In the genomic region with DNA sequence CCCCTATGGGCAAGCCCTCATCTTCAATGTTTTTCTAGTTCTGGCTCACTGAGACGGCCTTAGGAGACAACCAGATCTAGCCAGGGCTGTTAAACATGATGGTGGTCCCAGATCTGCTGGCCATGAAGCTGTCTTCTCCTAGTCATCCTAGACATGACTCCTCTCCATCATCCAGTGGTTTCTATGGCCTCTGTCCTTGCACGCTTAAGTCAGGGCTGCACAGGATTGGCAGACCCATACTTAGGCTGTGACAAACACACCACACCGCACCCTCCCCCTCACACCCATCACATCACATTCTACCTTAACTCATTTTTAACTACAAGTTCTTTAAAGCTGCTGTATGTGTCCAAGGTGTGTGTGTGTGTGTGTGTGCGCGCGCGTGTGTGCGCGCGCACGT, we compare ENCODE assay signal across 13 mouse cellular contexts. TPM values are rescaled to one million over a fixed set of nuclear protein-coding genes. Genes with fewer than 3 reads are reported as not detected.
DNase-seq lines count a peak whose midpoint lies in the region; ATAC-seq and TF ChIP-seq lines count a peak whose summit lies in the region.
"Had no signal": no experiment of that assay in that cellular context is flagged by ENCODE, and none has a peak within 500 bp of the region (broad histone marks: within the 10 kb centered on the region; RNA-seq: fewer than 3 reads in every experiment).

No protein-coding gene starts in this region.

- H3K9ac ChIP-seq in heart, embryonic 15.5 days = no peak overlapping the region
- H3K9ac ChIP-seq in heart, embryonic 11.5 days (ENCODE audit: low read depth, low read length) = no peak overlapping the region
- H3K9ac ChIP-seq in liver, postnatal 0 days (replicated peaks) = no peak overlapping the region
- no peak overlapping the region for H3K9ac ChIP-seq in liver, embryonic 11.5 days (ENCODE audit: low read depth, low read length)
- H3K9ac ChIP-seq in midbrain, embryonic 12.5 days (replicated peaks) = no peak overlapping the region
- H3K9ac ChIP-seq: embryonic facial prominence, embryonic 13.5 days; liver, embryonic 15.5 days had no signal

- no peak for TF ChIP-seq EP300 in liver, postnatal 0 days (IDR thresholded peaks at IDR 0.05; ENCODE audit: low read depth)

- no peak for TF ChIP-seq CTCF in liver, postnatal 0 days (IDR thresholded peaks at IDR 0.05; ENCODE audit: low read depth)

- no peak overlapping the region; the same call in 1 of the 2 replicates for H3K4me2 ChIP-seq in heart, embryonic 15.5 days
- H3K4me2 ChIP-seq in heart, embryonic 11.5 days = no peak overlapping the region
- H3K4me2 ChIP-seq in liver, postnatal 0 days (ENCODE audit: low read depth, low read length) = peak overlapping the region; percentile 70
- no peak overlapping the region for H3K4me2 ChIP-seq in liver, embryonic 11.5 days
- peak overlapping the region; percentile 80 for H3K4me2 ChIP-seq in midbrain, embryonic 12.5 days (replicated peaks)

- no peak for ATAC-seq in heart, embryonic 15.5 days (replicated peaks; ENCODE audit: insufficient number of reproducible peaks, insufficient read depth, low FRiP score, low read depth)
- ATAC-seq in heart, embryonic 11.5 days (replicated peaks; ENCODE audit: insufficient number of reproducible peaks, low FRiP score, low TSS enrichment) = no peak
- ATAC-seq in liver, postnatal 0 days = no peak
- no peak for ATAC-seq in liver, embryonic 11.5 days (replicated peaks; ENCODE audit: low FRiP score)
- no peak for ATAC-seq in midbrain, embryonic 12.5 days (ENCODE audit: low FRiP score, low read depth)
- ATAC-seq: intestine, embryonic 16.5 days had no signal

- 90% methylated on average over 11 of the region's 11 CpGs for WGBS in heart, embryonic 15.5 days
- WGBS in heart, embryonic 11.5 days (ENCODE audit: insufficient replicate concordance) = 85% methylated on average over 11 of the region's 11 CpGs
- WGBS in liver, postnatal 0 days (ENCODE audit: insufficient replicate concordance) = 88% methylated on average over 11 of the region's 11 CpGs
- WGBS in liver, embryonic 11.5 days = 87% methylated on average over 11 of the region's 11 CpGs
- 89% methylated on average over 11 of the region's 11 CpGs for WGBS in embryonic facial prominence, embryonic 10.5 days
- 93% methylated on average over 11 of the region's 11 CpGs for WGBS in midbrain, embryonic 12.5 days

- H3K4me3 ChIP-seq in heart, embryonic 15.5 days = 0 out of 2 replicates have a peak overlapping the region, but pooled peaks have one; percentile 69
- no peak overlapping the region for H3K4me3 ChIP-seq in heart, embryonic 11.5 days (ENCODE audit: low read depth, low read length)
- peak overlapping the region; percentile 66 for H3K4me3 ChIP-seq in liver, postnatal 0 days (ENCODE audit: low read depth, low read length)
- H3K4me3 ChIP-seq in liver, embryonic 11.5 days (ENCODE audit: low read depth, low read length) = no peak overlapping the region
- H3K4me3 ChIP-seq in embryonic facial prominence, embryonic 10.5 days = peak overlapping the region; percentile 89
- H3K4me3 ChIP-seq in midbrain, embryonic 12.5 days = peak overlapping the region; percentile 80; the same call in 1 of the 2 replicates
- H3K4me3 ChIP-seq: liver, embryonic 15.5 days had no signal

- peaks cover 6% of the 10 kb centered on the region; the same call in 1 of the 2 replicates for H3K36me3 ChIP-seq in heart, embryonic 15.5 days
- H3K36me3 ChIP-seq in heart, embryonic 11.5 days (ENCODE audit: control insufficient read depth, insufficient read depth, low read length) = no peaks in the 10 kb centered on the region
- H3K36me3 ChIP-seq in liver, postnatal 0 days (replicated peaks; ENCODE audit: insufficient read depth, low read length) = peaks cover 13% of the 10 kb centered on the region
- no peaks in the 10 kb centered on the region for H3K36me3 ChIP-seq in liver, embryonic 11.5 days (ENCODE audit: control insufficient read depth, insufficient read depth, low read length)
- H3K36me3 ChIP-seq in embryonic facial prominence, embryonic 10.5 days (replicated peaks) = peaks cover 48% of the 10 kb centered on the region
- H3K36me3 ChIP-seq in midbrain, embryonic 12.5 days = peaks cover 23% of the 10 kb centered on the region; the same call in 1 of the 2 replicates
- H3K36me3 ChIP-seq: embryonic facial prominence, embryonic 13.5 days; liver, embryonic 15.5 days had no signal

- peaks cover 32% of the 10 kb centered on the region for H3K4me1 ChIP-seq in heart, embryonic 15.5 days (replicated peaks)
- peaks cover 17% of the 10 kb centered on the region; the same call in 1 of the 2 replicates for H3K4me1 ChIP-seq in heart, embryonic 11.5 days (ENCODE audit: control insufficient read depth, insufficient read depth, low read length)
- H3K4me1 ChIP-seq in liver, postnatal 0 days (ENCODE audit: insufficient read depth) = peaks cover 7% of the 10 kb centered on the region
- peaks cover 14% of the 10 kb centered on the region for H3K4me1 ChIP-seq in liver, embryonic 11.5 days (replicated peaks; ENCODE audit: control insufficient read depth, insufficient read depth, low read length)
- peaks cover 79% of the 10 kb centered on the region for H3K4me1 ChIP-seq in embryonic facial prominence, embryonic 10.5 days
- peaks cover 47% of the 10 kb centered on the region for H3K4me1 ChIP-seq in midbrain, embryonic 12.5 days

- no peak for DNase-seq in liver, postnatal 0 days
- no peak for DNase-seq in liver, embryonic 11.5 days (ENCODE audit: low spot score)
- DNase-seq in embryonic facial prominence, embryonic 10.5 days (ENCODE audit: low spot score) = no peak
- DNase-seq in adrenal gland, postnatal 25 days = no peak
- DNase-seq in embryo, embryonic 10 days (ENCODE audit: low spot score) = no peak
- DNase-seq: cerebellum, postnatal 14 days; kidney, postnatal 4 days had no signal

- no peaks in the 10 kb centered on the region for H3K9me3 ChIP-seq in heart, embryonic 15.5 days (replicated peaks)
- no peaks in the 10 kb centered on the region for H3K9me3 ChIP-seq in heart, embryonic 11.5 days (replicated peaks; ENCODE audit: control insufficient read depth, low read length)
- H3K9me3 ChIP-seq in liver, postnatal 0 days (ENCODE audit: low read length) = no peaks in the 10 kb centered on the region
- no peaks in the 10 kb centered on the region for H3K9me3 ChIP-seq in liver, embryonic 11.5 days (ENCODE audit: control insufficient read depth, low read length)
- H3K9me3 ChIP-seq in embryonic facial prominence, embryonic 10.5 days = no peaks in the 10 kb centered on the region
- H3K9me3 ChIP-seq in midbrain, embryonic 12.5 days = no peaks in the 10 kb centered on the region
- H3K9me3 ChIP-seq: embryonic facial prominence, embryonic 13.5 days; liver, embryonic 15.5 days had no signal

- H3K27ac ChIP-seq in heart, embryonic 15.5 days = no peak overlapping the region
- no peak overlapping the region for H3K27ac ChIP-seq in heart, embryonic 11.5 days (ENCODE audit: low read depth, low read length)
- no peak overlapping the region for H3K27ac ChIP-seq in liver, postnatal 0 days (ENCODE audit: low read depth)
- no peak overlapping the region for H3K27ac ChIP-seq in liver, embryonic 11.5 days (ENCODE audit: low read depth, low read length)
- no peak overlapping the region for H3K27ac ChIP-seq in embryonic facial prominence, embryonic 10.5 days (replicated peaks)
- H3K27ac ChIP-seq in midbrain, embryonic 12.5 days (replicated peaks) = no peak overlapping the region
- H3K27ac ChIP-seq: embryonic facial prominence, embryonic 13.5 days; liver, embryonic 15.5 days had no signal

- peaks cover 62% of the 10 kb centered on the region for H3K27me3 ChIP-seq in heart, embryonic 15.5 days
- peaks cover 71% of the 10 kb centered on the region for H3K27me3 ChIP-seq in heart, embryonic 11.5 days (ENCODE audit: control insufficient read depth, insufficient read depth, low read length)
- peaks cover 45% of the 10 kb centered on the region for H3K27me3 ChIP-seq in liver, postnatal 0 days (ENCODE audit: insufficient read depth, low read length)
- peaks cover 89% of the 10 kb centered on the region for H3K27me3 ChIP-seq in liver, embryonic 11.5 days (replicated peaks; ENCODE audit: control insufficient read depth, insufficient read depth, low read length)
- peaks cover 82% of the 10 kb centered on the region for H3K27me3 ChIP-seq in embryonic facial prominence, embryonic 10.5 days (replicated peaks; ENCODE audit: low read depth, poor library complexity, severe bottlenecking)
- H3K27me3 ChIP-seq in midbrain, embryonic 12.5 days = peaks cover 46% of the 10 kb centered on the region

RNA-seq across cellular contexts. Expression of gene Zbtb16, which starts 2.5 kb away (rescaled TPM):
- polyA plus RNA-seq in heart, embryonic 15.5 days (2015; fragmentation: Nextera tagmentation; extraction: Ambion mirVana) = 6.0 and 7.3 TPM in 2 replicates
- 0.57 and 0.75 TPM in 2 replicates for polyA plus RNA-seq in heart, embryonic 11.5 days (2014; fragmentation: Nextera tagmentation; extraction: Ambion mirVana)
- 2.2 and 2.5 TPM in 2 replicates for polyA plus RNA-seq in liver, postnatal 0 days (2015; fragmentation: Nextera tagmentation; extraction: Ambion mirVana)
- 2.3 and 2.8 TPM in 2 replicates for polyA plus RNA-seq in liver, embryonic 11.5 days (2014; fragmentation: Nextera tagmentation; extraction: Ambion mirVana)
- 15.8 and 21.0 TPM in 2 replicates for polyA plus RNA-seq in embryonic facial prominence, embryonic 10.5 days (2016; fragmentation: Nextera tagmentation; extraction: Ambion mirVana)
- 11.3 and 12.2 TPM in 2 replicates for polyA plus RNA-seq in midbrain, embryonic 12.5 days (2016; fragmentation: Nextera tagmentation; extraction: Ambion mirVana)
- total RNA-seq in adrenal gland, postnatal 25 days (2021) = 21.0 and 21.6 TPM in 2 replicates

Comparison
In these comparisons a context has a peak if more than half of its experiments do, and no peak if none do; other contexts are left out.
1. H3K4me2 ChIP-seq: peak in liver, postnatal 0 days (single experiment) and midbrain, embryonic 12.5 days (single experiment); none in heart, embryonic 15.5 days (single experiment), heart, embryonic 11.5 days (single experiment) and liver, embryonic 11.5 days (single experiment).
2. H3K4me3 ChIP-seq: peak in heart, embryonic 15.5 days (single experiment), liver, postnatal 0 days (single experiment), embryonic facial prominence, embryonic 10.5 days (single experiment) and midbrain, embryonic 12.5 days (single experiment); none in heart, embryonic 11.5 days (single experiment) and liver, embryonic 11.5 days (single experiment).